Mouse (Mus musculus) forebrain, postnatal 0 days (tissue): ENCODE measurements around the gene Zbtb41. TPM values are rescaled to one million over a fixed set of nuclear protein-coding genes. Genes with fewer than 3 reads are reported as not detected.

ENCODE experiments used
- ATAC-seq: fragments of 200-750 bp; cut with Nextera tagmentation; 2 replicates; pipeline ENCODE4 v1.8.0; 2017; ENCODE audit warnings: mild to moderate bottlenecking, moderate library complexity
- DNase-seq: peaks from one replicate; pipeline ENCODE4 v3.0.0-alpha.2; 2015
- H3K27ac ChIP-seq: fragments of 300-500 bp; sonication (generic); 2 replicates; pipeline ENCODE4 v1.5.1; 2014; ENCODE audit warnings: low read depth, mild to moderate bottlenecking, antibody characterized with exemption, low read length, moderate library complexity, mixed read lengths
- H3K27me3 ChIP-seq: fragments of 300-500 bp; sonication (generic); 2 replicates; pipeline ENCODE4 v1.6.1; 2014; ENCODE audit warnings: mild to moderate bottlenecking, low read length, mixed read lengths; ENCODE audit not compliant: insufficient read depth
- H3K36me3 ChIP-seq: fragments of 300-500 bp; sonication (generic); 2 replicates; pipeline ENCODE4 v1.6.1; 2014; ENCODE audit warnings: mild to moderate bottlenecking, moderate library complexity; ENCODE audit not compliant: insufficient read depth
- H3K4me1 ChIP-seq: fragments of 300-500 bp; sonication (generic); 2 replicates; pipeline ENCODE4 v1.6.1; 2014; ENCODE audit warnings: antibody characterized with exemption; ENCODE audit not compliant: insufficient read depth
- H3K4me2 ChIP-seq: fragments of 300-500 bp; sonication (generic); 2 replicates; pipeline ENCODE4 v1.6.1; 2014; ENCODE audit warnings: low read depth, mild to moderate bottlenecking, moderate library complexity
- H3K4me3 ChIP-seq: fragments of 300-500 bp; sonication (generic); 2 replicates; pipeline ENCODE4 v1.5.1; 2014; ENCODE audit warnings: low read depth, low read length, mixed read lengths
- H3K9ac ChIP-seq: fragments of 300-500 bp; sonication (generic); 2 replicates; pipeline ENCODE4 v1.6.1; 2014; ENCODE audit warnings: mild to moderate bottlenecking
- H3K9me3 ChIP-seq: fragments of 300-500 bp; sonication (generic); 2 replicates; pipeline ENCODE4 v1.6.1; 2016; ENCODE audit warnings: low read length
- CTCF ChIP-seq: sonication (generic); IDR thresholded peaks from 2 replicates; pipeline ENCODE4 v1.5.1; 2016; ENCODE audit warnings: antibody characterized with exemption, control low read depth, low read depth
- WGBS: fragments of 180-500 bp; shearing (Covaris S2); extraction: QIAGEN DNeasy Blood & Tissue Kit; methylation state at CpG from one replicate; pipeline ENCODE4 v1.1.7; 2014; 5-methylcytosine and 5-hydroxymethylcytosine counted together
- polyA plus RNA-seq: library from polyadenylated mRNA; unstranded; fragments of >200 nt; fragmentation: Nextera tagmentation; extraction: Ambion mirVana; gene quantifications from 2 replicates; pipeline ENCODE4 v1.2.1, GENCODE M21; 2015
- total RNA-seq: library from RNA; depleted of rRNA; stranded (reverse); fragments of >200 nt; gene quantifications from 2 replicates; pipeline ENCODE4 v1.2.3, GENCODE M21; 2014; rRNA removed

Zbtb41 gene
- 47.6 and 57.3 TPM in 2 replicates for total RNA-seq
- polyA plus RNA-seq, result 7.3 and 10.9 TPM in 2 replicates

- peak within 1 kb of the TSS; percentile 94 for H3K9ac ChIP-seq
- under 1% methylated on average over 59 of the region's 88 CpGs for WGBS
- no peaks in the 10 kb centered on the region for H3K36me3 ChIP-seq
- peak within 1 kb of the TSS; percentile 52 for H3K4me2 ChIP-seq
- peak; percentile 99 for ATAC-seq
- TF ChIP-seq CTCF, result peak; percentile 75
- H3K27ac ChIP-seq, result peak within 1 kb of the TSS; percentile 85
- peak within 1 kb of the TSS; percentile 86 for H3K4me3 ChIP-seq
- no peaks in the 10 kb centered on the region for H3K9me3 ChIP-seq
- H3K27me3 ChIP-seq, result no peaks in the 10 kb centered on the region
- DNase-seq, result peak; percentile 96
- peaks cover 15% of the 10 kb centered on the region for H3K4me1 ChIP-seq
Observed at GRCm38 (mm10) chr1:139421875-139422791, at the start of gene Zbtb41. Gene Zbtb41, plus strand, starts transcription at chr1:139422288.

DNA sequence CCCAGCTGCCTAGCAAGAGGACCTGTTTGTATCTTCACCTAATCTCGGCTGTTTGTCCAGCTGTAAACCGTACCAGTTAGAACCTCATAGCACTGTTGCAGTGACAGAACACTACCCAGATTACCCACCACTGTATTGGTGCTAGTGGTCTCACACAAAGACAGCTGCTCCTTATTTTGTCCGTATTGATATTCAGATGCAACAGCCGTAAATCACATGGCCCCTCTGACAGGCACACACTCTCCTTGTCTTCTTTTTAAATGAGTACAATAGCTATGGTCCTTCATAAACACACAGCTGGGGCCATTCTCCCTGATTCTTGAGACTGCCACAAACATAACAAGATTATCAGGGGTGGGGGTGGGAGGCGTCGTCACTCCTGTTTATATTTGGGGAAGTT lies 46.2 kb upstream of the Zbtb41 start:
- no peak overlapping the region for H3K27ac ChIP-seq
- 4% methylated on average over 6 of the region's 6 CpGs for WGBS
- DNase-seq, result no peak
- peak; percentile 63 for ATAC-seq
- H3K4me2 ChIP-seq, result 0 out of 2 replicates have a peak overlapping the region, but pooled peaks have one; percentile 9
- H3K9me3 ChIP-seq, result no peaks in the 10 kb centered on the region
- TF ChIP-seq CTCF, result no peak
- H3K4me3 ChIP-seq, result no peak overlapping the region
- no peak overlapping the region for H3K9ac ChIP-seq
- no peaks in the 10 kb centered on the region; the same call in 1 of the 2 replicates for H3K4me1 ChIP-seq
- H3K27me3 ChIP-seq, result no peaks in the 10 kb centered on the region
- H3K36me3 ChIP-seq, result no peaks in the 10 kb centered on the region

- no peak within 1 kb of the TSS for H3K4me3 ChIP-seq
- H3K27me3 ChIP-seq, result no peaks in the 10 kb centered on the region
- TF ChIP-seq CTCF, result no peak
- no peak within 1 kb of the TSS for H3K9ac ChIP-seq
- ATAC-seq (peak; percentile 78), DNase-seq (peak; percentile 33)
- no peaks in the 10 kb centered on the region; the same call in 1 of the 2 replicates for H3K4me1 ChIP-seq
- 5% methylated on average over 5 of the region's 5 CpGs for WGBS
- no peak within 1 kb of the TSS for H3K27ac ChIP-seq
- H3K36me3 ChIP-seq, result no peaks in the 10 kb centered on the region
- H3K9me3 ChIP-seq, result no peaks in the 10 kb centered on the region
- peak within 1 kb of the TSS; percentile 36 for H3K4me2 ChIP-seq
Observed at GRCm38 (mm10) chr1:139376638-139377286, 45.3 kb upstream of the Zbtb41 start, which contains the start of gene Crb1. Gene Crb1, minus strand, starts transcription at chr1:139377100.

GRCm38 (mm10) chr1:139378861-139379620 lies 43.0 kb upstream of the Zbtb41 start:
- DNase-seq (no peak), ATAC-seq (peak; percentile 47; the same call in 1 of the 2 replicates)
- WGBS, result 23% methylated on average over 11 of the region's 11 CpGs
- 0 out of 2 replicates have a peak, but pooled peaks have one; percentile 8 for TF ChIP-seq CTCF
- Histone ChIP-seq H3K27ac (no peak overlapping the region), H3K36me3 (no peaks in the 10 kb centered on the region), H3K4me2 (no peak overlapping the region), H3K27me3 (no peaks in the 10 kb centered on the region), H3K9me3 (no peaks in the 10 kb centered on the region), H3K4me3 (no peak overlapping the region), H3K4me1 (no peaks in the 10 kb centered on the region; the same call in 1 of the 2 replicates), H3K9ac (no peak overlapping the region)

GRCm38 (mm10) chr1:139379621-139379984 lies 42.5 kb upstream of the Zbtb41 start:
- H3K9ac ChIP-seq, result no peak overlapping the region
- H3K4me3 ChIP-seq, result no peak overlapping the region
- H3K4me1 ChIP-seq, result no peaks in the 10 kb centered on the region; the same call in 1 of the 2 replicates
- no peak for DNase-seq
- H3K27ac ChIP-seq, result no peak overlapping the region
- H3K27me3 ChIP-seq, result no peaks in the 10 kb centered on the region
- H3K36me3 ChIP-seq, result no peaks in the 10 kb centered on the region
- no peak for ATAC-seq
- no peaks in the 10 kb centered on the region for H3K9me3 ChIP-seq
- no peak overlapping the region for H3K4me2 ChIP-seq
- 31% methylated on average over 4 of the region's 4 CpGs for WGBS
- TF ChIP-seq CTCF, result no peak

DNA sequence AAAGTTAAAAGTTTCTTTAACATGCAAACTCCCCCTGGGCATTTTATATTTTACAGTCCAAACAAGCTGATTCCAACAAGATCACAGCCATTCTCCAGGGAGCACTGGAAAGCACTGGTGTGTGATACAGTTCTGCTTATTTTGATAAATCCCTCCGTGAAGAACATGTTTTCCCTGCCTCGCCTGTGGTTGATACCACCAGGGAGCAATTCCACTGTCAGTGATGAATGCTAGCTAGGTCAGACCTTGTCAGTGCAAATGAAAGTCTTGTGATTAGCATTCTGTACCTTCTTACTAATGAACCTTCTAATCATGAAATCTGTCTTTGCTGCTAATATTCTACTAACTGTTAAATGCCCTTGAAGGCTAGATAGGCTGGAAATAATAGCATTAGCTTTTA lies 30.3 kb upstream of the Zbtb41 start:
- H3K9ac ChIP-seq, result no peak overlapping the region
- DNase-seq (no peak), ATAC-seq (no peak)
- no peaks in the 10 kb centered on the region for H3K36me3 ChIP-seq
- no peaks in the 10 kb centered on the region for H3K4me1 ChIP-seq
- no peaks in the 10 kb centered on the region for H3K9me3 ChIP-seq
- H3K27ac ChIP-seq, result no peak overlapping the region
- no peak overlapping the region for H3K4me2 ChIP-seq
- no peaks in the 10 kb centered on the region for H3K27me3 ChIP-seq
- no peak overlapping the region for H3K4me3 ChIP-seq
- 53% methylated on average over 2 of the region's 2 CpGs for WGBS
- no peak for TF ChIP-seq CTCF
